Mouse (Mus musculus): ENCODE results near the gene Stard3. TPM values are rescaled to one million over a fixed set of nuclear protein-coding genes. Genes with fewer than 3 reads are reported as not detected.

Gene Stard3
- total and polyA plus RNA-seq, 2 experiments from 2014 or later: 31.6 to 36.2 TPM

GRCm38 (mm10) chr11:98346168-98346567 lies 12.0 kb upstream of the Stard3 start:
- Histone ChIP-seq H3K27me3 (ENCODE audit: insufficient read depth, low read length) (peaks cover 31% of the 10 kb centered on the region), H3K4me3 (ENCODE audit: low read depth, low read length) (no peak overlapping the region), H3K9ac (no peak overlapping the region), H3K36me3 (ENCODE audit: insufficient read depth) (no peaks in the 10 kb centered on the region), H3K27ac (ENCODE audit: low read depth, low read length) (no peak overlapping the region; the same call in 1 of the 2 replicates), H3K9me3 (ENCODE audit: low read length) (no peaks in the 10 kb centered on the region), H3K4me2 (ENCODE audit: low read depth) (no peak overlapping the region), H3K4me1 (ENCODE audit: insufficient read depth) (0 out of 2 replicates have a peak, but pooled peaks cover 5% of the 10 kb centered on the region)
- no peak for TF ChIP-seq CTCF (IDR thresholded peaks at IDR 0.05; ENCODE audit: low read depth)
- no peak for ATAC-seq
- no peak for DNase-seq
- WGBS: 6% methylated on average over 9 of the region's 9 CpGs

- no peak for TF ChIP-seq CTCF (IDR thresholded peaks at IDR 0.05; ENCODE audit: low read depth)
- 3% methylated on average over 11 of the region's 12 CpGs for WGBS
- ATAC-seq (peak; percentile 59), DNase-seq (peak; percentile 50)
- Histone ChIP-seq H3K27ac (ENCODE audit: low read depth, low read length) (0 out of 2 replicates have a peak overlapping the region, but pooled peaks have one; percentile 2), H3K36me3 (ENCODE audit: insufficient read depth) (no peaks in the 10 kb centered on the region), H3K4me3 (ENCODE audit: low read depth, low read length) (peak overlapping the region; percentile 62), H3K4me2 (ENCODE audit: low read depth) (peak overlapping the region; percentile 98), H3K9me3 (ENCODE audit: low read length) (no peaks in the 10 kb centered on the region), H3K27me3 (ENCODE audit: insufficient read depth, low read length) (peaks cover 34% of the 10 kb centered on the region), H3K4me1 (ENCODE audit: insufficient read depth) (0 out of 2 replicates have a peak, but pooled peaks cover 2% of the 10 kb centered on the region), H3K9ac (no peak overlapping the region)
Measured at GRCm38 (mm10) chr11:98347385-98348082, 10.6 kb upstream of the Stard3 start.

- WGBS: 2% methylated on average over 55 of the region's 55 CpGs
- Histone ChIP-seq H3K27ac (ENCODE audit: low read depth, low read length) (0 out of 2 replicates have a peak within 1 kb of the TSS, but pooled peaks have one; percentile 2), H3K27me3 (ENCODE audit: insufficient read depth, low read length) (peaks cover 34% of the 10 kb centered on the region), H3K4me2 (ENCODE audit: low read depth) (peak within 1 kb of the TSS; percentile 98), H3K36me3 (ENCODE audit: insufficient read depth) (no peaks in the 10 kb centered on the region), H3K4me1 (ENCODE audit: insufficient read depth) (0 out of 2 replicates have a peak, but pooled peaks cover 2% of the 10 kb centered on the region), H3K9me3 (ENCODE audit: low read length) (no peaks in the 10 kb centered on the region), H3K9ac (peak within 1 kb of the TSS; percentile 59), H3K4me3 (ENCODE audit: low read depth, low read length) (peak within 1 kb of the TSS; percentile 62)
- no peak for TF ChIP-seq CTCF (IDR thresholded peaks at IDR 0.05; ENCODE audit: low read depth)
- DNase-seq: peak; percentile 82
- ATAC-seq: peak; percentile 83
Measured at GRCm38 (mm10) chr11:98348083-98348961, 9.8 kb upstream of the Stard3 start, which contains the start of gene Ppp1r1b. Gene Ppp1r1b (plus strand): TSS chr11:98348404.

- peak overlapping the region; percentile 59; the same call in 1 of the 2 replicates for H3K9ac ChIP-seq
- no peak for TF ChIP-seq CTCF (IDR thresholded peaks at IDR 0.05; ENCODE audit: low read depth)
- ATAC-seq (no peak), DNase-seq (no peak)
- no peaks in the 10 kb centered on the region for H3K9me3 ChIP-seq (ENCODE audit: low read length)
- H3K36me3 ChIP-seq (ENCODE audit: insufficient read depth): no peaks in the 10 kb centered on the region
- peak overlapping the region; percentile 98 for H3K4me2 ChIP-seq (ENCODE audit: low read depth)
- 6% methylated on average over 9 of the region's 9 CpGs for WGBS
- no peak overlapping the region for H3K27ac ChIP-seq (ENCODE audit: low read depth, low read length)
- H3K4me1 ChIP-seq (ENCODE audit: insufficient read depth): 0 out of 2 replicates have a peak, but pooled peaks cover 2% of the 10 kb centered on the region
- peak overlapping the region; percentile 62 for H3K4me3 ChIP-seq (ENCODE audit: low read depth, low read length)
- peaks cover 34% of the 10 kb centered on the region for H3K27me3 ChIP-seq (ENCODE audit: insufficient read depth, low read length)
Measured at GRCm38 (mm10) chr11:98349308-98349707, 8.9 kb upstream of the Stard3 start.

- no peak for TF ChIP-seq CTCF (IDR thresholded peaks at IDR 0.05; ENCODE audit: low read depth)
- Histone ChIP-seq H3K36me3 (ENCODE audit: insufficient read depth) (no peaks in the 10 kb centered on the region), H3K27ac (ENCODE audit: low read depth, low read length) (no peak overlapping the region), H3K27me3 (ENCODE audit: insufficient read depth, low read length) (peaks cover 23% of the 10 kb centered on the region), H3K9me3 (ENCODE audit: low read length) (no peaks in the 10 kb centered on the region), H3K4me1 (ENCODE audit: insufficient read depth) (0 out of 2 replicates have a peak, but pooled peaks cover 5% of the 10 kb centered on the region), H3K4me3 (ENCODE audit: low read depth, low read length) (no peak overlapping the region), H3K4me2 (ENCODE audit: low read depth) (no peak overlapping the region), H3K9ac (no peak overlapping the region)
- 78% methylated on average over 18 of the region's 18 CpGs for WGBS
- ATAC-seq: no peak
- DNase-seq: no peak
Measured at GRCm38 (mm10) chr11:98352272-98352990, 5.7 kb upstream of the Stard3 start.

GRCm38 (mm10) chr11:98353651-98354211 lies 4.4 kb upstream of the Stard3 start:
- Histone ChIP-seq H3K27ac (ENCODE audit: low read depth, low read length) (no peak overlapping the region), H3K9me3 (ENCODE audit: low read length) (no peaks in the 10 kb centered on the region), H3K4me2 (ENCODE audit: low read depth) (no peak overlapping the region), H3K27me3 (ENCODE audit: insufficient read depth, low read length) (peaks cover 22% of the 10 kb centered on the region), H3K4me3 (ENCODE audit: low read depth, low read length) (no peak overlapping the region), H3K9ac (no peak overlapping the region), H3K4me1 (ENCODE audit: insufficient read depth) (0 out of 2 replicates have a peak, but pooled peaks cover 3% of the 10 kb centered on the region), H3K36me3 (ENCODE audit: insufficient read depth) (no peaks in the 10 kb centered on the region)
- DNase-seq (no peak), ATAC-seq (no peak)
- 33% methylated on average over 8 of the region's 8 CpGs for WGBS
- no peak for TF ChIP-seq CTCF (IDR thresholded peaks at IDR 0.05; ENCODE audit: low read depth)
